Mouse (Mus musculus) megakaryocyte, embryonic 14.5 days (primary cell): ENCODE measurements around the gene Micu1. TPM values are rescaled to one million over a fixed set of nuclear protein-coding genes. Genes with fewer than 3 reads are reported as not detected.

Source experiments
- H3K27me3 ChIP-seq: replicated peaks from 2 replicates; pipeline ENCODE3; 2012; ENCODE audit warnings: inconsistent platforms
- H3K36me3 ChIP-seq: replicated peaks from 2 replicates; pipeline ENCODE3; 2012; ENCODE audit warnings: low read length, inconsistent platforms, mixed read lengths
- H3K4me1 ChIP-seq: 2 replicates; pipeline ENCODE4 v1.6.1; 2012; ENCODE audit warnings: inconsistent platforms
- H3K4me3 ChIP-seq: replicated peaks from 2 replicates; pipeline ENCODE3; 2012; ENCODE audit warnings: moderate library complexity, mild to moderate bottlenecking, inconsistent platforms
- H3K9me3 ChIP-seq: 2 replicates; pipeline ENCODE4 v1.6.1; 2012; ENCODE audit warnings: inconsistent platforms
- FLI1 ChIP-seq: IDR thresholded peaks from 2 replicates; pipeline ENCODE4 v1.6.1; 2012; ENCODE audit warnings: low read length, inconsistent platforms, mixed read lengths
- GATA1 ChIP-seq: IDR thresholded peaks from 3 replicates; pipeline ENCODE4 v1.6.1; 2012; ENCODE audit warnings: mixed read lengths, low read length, inconsistent platforms, borderline replicate concordance
- polyA plus RNA-seq: library from polyadenylated mRNA; stranded (reverse); fragments of >175 nt; gene quantifications from 2 replicates; pipeline ENCODE4 v1.2.3, GENCODE M21; 2012; ENCODE audit warnings: low replicate concordance; ENCODE audit not compliant: insufficient read depth

Micu1 gene
- polyA plus RNA-seq, 1 experiment, result 100 TPM

- Histone ChIP-seq H3K4me3 (no peak overlapping the region), H3K4me1 (peaks cover 95% of the 10 kb centered on the region), H3K9me3 (no peaks in the 10 kb centered on the region), H3K36me3 (peaks cover 93% of the 10 kb centered on the region), H3K27me3 (no peaks in the 10 kb centered on the region)
- TF ChIP-seq GATA1, result no peak
- no peak for TF ChIP-seq FLI1
Observed at GRCm38 (mm10) chr10:59820886-59821285, 118.6 kb downstream of the Micu1 start.

- H3K27me3 ChIP-seq, result no peaks in the 10 kb centered on the region
- peaks cover 96% of the 10 kb centered on the region for H3K4me1 ChIP-seq
- TF ChIP-seq FLI1 (no peak), GATA1 (no peak)
- no peak overlapping the region for H3K4me3 ChIP-seq
- no peaks in the 10 kb centered on the region for H3K9me3 ChIP-seq
- H3K36me3 ChIP-seq, result peaks cover 93% of the 10 kb centered on the region
Observed at GRCm38 (mm10) chr10:59821334-59822066, 119.2 kb downstream of the Micu1 start.

- peaks cover 94% of the 10 kb centered on the region for H3K36me3 ChIP-seq
- peak overlapping the region; percentile 72 for H3K4me3 ChIP-seq
- peaks cover 4% of the 10 kb centered on the region; the same call in 1 of the 2 replicates for H3K9me3 ChIP-seq
- peaks cover 96% of the 10 kb centered on the region for H3K4me1 ChIP-seq
- H3K27me3 ChIP-seq, result no peaks in the 10 kb centered on the region
- TF ChIP-seq FLI1, result no peak
- no peak for TF ChIP-seq GATA1
Observed at GRCm38 (mm10) chr10:59822857-59823256, 120.6 kb downstream of the Micu1 start.

GRCm38 (mm10) chr10:59825137-59825812, 123.0 kb downstream of the Micu1 start:
- TF ChIP-seq GATA1 (no peak), FLI1 (no peak)
- no peaks in the 10 kb centered on the region for H3K27me3 ChIP-seq
- H3K4me1 ChIP-seq, result peaks cover 98% of the 10 kb centered on the region
- H3K36me3 ChIP-seq, result peaks cover 93% of the 10 kb centered on the region
- H3K4me3 ChIP-seq, result peak overlapping the region; percentile 79
- H3K9me3 ChIP-seq, result peaks cover 7% of the 10 kb centered on the region; the same call in 1 of the 2 replicates

- H3K36me3 ChIP-seq, result peaks cover 94% of the 10 kb centered on the region
- H3K4me1 ChIP-seq, result peaks cover 100% of the 10 kb centered on the region
- no peak for TF ChIP-seq GATA1
- H3K4me3 ChIP-seq, result no peak overlapping the region
- no peaks in the 10 kb centered on the region for H3K27me3 ChIP-seq
- peaks cover 7% of the 10 kb centered on the region; the same call in 1 of the 2 replicates for H3K9me3 ChIP-seq
Observed at GRCm38 (mm10) chr10:59829886-59830285, 127.6 kb downstream of the Micu1 start.

GRCm38 (mm10) chr10:59831950-59832349, 129.7 kb downstream of the Micu1 start:
- H3K4me3 ChIP-seq, result peak overlapping the region; percentile 85
- peaks cover 93% of the 10 kb centered on the region for H3K36me3 ChIP-seq
- H3K9me3 ChIP-seq, result peaks cover 7% of the 10 kb centered on the region; the same call in 1 of the 2 replicates
- peaks cover 99% of the 10 kb centered on the region for H3K4me1 ChIP-seq
- peak; percentile 80 for TF ChIP-seq FLI1
- TF ChIP-seq GATA1, result peak; percentile 82; the same call in 2 of the 3 replicates
- H3K27me3 ChIP-seq, result no peaks in the 10 kb centered on the region

- peak overlapping the region; percentile 14 for H3K4me3 ChIP-seq
- no peaks in the 10 kb centered on the region for H3K9me3 ChIP-seq
- H3K27me3 ChIP-seq, result no peaks in the 10 kb centered on the region
- TF ChIP-seq FLI1 (no peak), GATA1 (no peak)
- H3K36me3 ChIP-seq, result peaks cover 92% of the 10 kb centered on the region
- H3K4me1 ChIP-seq, result peaks cover 93% of the 10 kb centered on the region
Observed at GRCm38 (mm10) chr10:59835301-59836155, 133.3 kb downstream of the Micu1 start.

GRCm38 (mm10) chr10:59837490-59837889, 135.2 kb downstream of the Micu1 start:
- no peak for TF ChIP-seq GATA1
- TF ChIP-seq FLI1, result no peak
- Histone ChIP-seq H3K36me3 (peaks cover 95% of the 10 kb centered on the region), H3K4me1 (peaks cover 90% of the 10 kb centered on the region), H3K9me3 (no peaks in the 10 kb centered on the region), H3K4me3 (no peak overlapping the region), H3K27me3 (no peaks in the 10 kb centered on the region)

- H3K4me1 ChIP-seq, result peaks cover 91% of the 10 kb centered on the region
- no peak overlapping the region for H3K4me3 ChIP-seq
- H3K27me3 ChIP-seq, result no peaks in the 10 kb centered on the region
- TF ChIP-seq GATA1 (no peak), FLI1 (no peak)
- no peaks in the 10 kb centered on the region for H3K9me3 ChIP-seq
- peaks cover 94% of the 10 kb centered on the region for H3K36me3 ChIP-seq
Observed at GRCm38 (mm10) chr10:59841434-59841833, 139.2 kb downstream of the Micu1 start.

GRCm38 (mm10) chr10:59843125-59843524, 140.8 kb downstream of the Micu1 start:
- Histone ChIP-seq H3K4me1 (peaks cover 91% of the 10 kb centered on the region), H3K27me3 (no peaks in the 10 kb centered on the region), H3K36me3 (peaks cover 95% of the 10 kb centered on the region), H3K4me3 (no peak overlapping the region), H3K9me3 (no peaks in the 10 kb centered on the region)
- TF ChIP-seq FLI1 (no peak), GATA1 (no peak)
